ENCODE assay signal across 8 mouse cellular contexts in genomic region chr8:126601325-126601724, GRCm38 (mm10). TPM values are rescaled to one million over a fixed set of nuclear protein-coding genes. Genes with fewer than 3 reads are reported as not detected.
DNase-seq lines count a peak whose midpoint lies in the region; ATAC-seq and TF ChIP-seq lines count a peak whose summit lies in the region.
"Had no signal": no experiment of that assay in that cellular context is flagged by ENCODE, and none has a peak within 500 bp of the region (broad histone marks: within the 10 kb centered on the region; RNA-seq: fewer than 3 reads in every experiment).

No protein-coding gene starts in this region.

- no peak overlapping the region for H3K4me3 ChIP-seq in kidney, embryonic 15.5 days (replicated peaks)
- no peak overlapping the region for H3K4me3 ChIP-seq in CH12.LX (replicated peaks in 1 of 3; ENCODE audit: low read depth in 2 of 3, low read length in 2 of 3, poor library complexity in 1 of 3)
- H3K4me3 ChIP-seq in hindbrain, postnatal 0 days (ENCODE audit: low read length): no peak overlapping the region

- TF ChIP-seq CTCF in CH12.LX (conservative IDR thresholded peaks at IDR 0.05 in 1 of 2, IDR thresholded peaks at IDR 0.05 in 1 of 2; ENCODE audit: low read depth in 2 of 2, low read length in 2 of 2): no peak
- TF ChIP-seq CTCF in hindbrain, postnatal 0 days (IDR thresholded peaks at IDR 0.05; ENCODE audit: low read depth): no peak

- WGBS in kidney, embryonic 15.5 days: 54% methylated on average over 5 of the region's 5 CpGs
- WGBS in hindbrain, postnatal 0 days: 15% methylated on average over 5 of the region's 5 CpGs

- peak overlapping the region; percentile 94 for H3K27ac ChIP-seq in kidney, embryonic 15.5 days
- peak overlapping the region; percentile 62 for H3K27ac ChIP-seq in CH12.LX (ENCODE audit: insufficient read depth, low read depth)
- H3K27ac ChIP-seq in hindbrain, postnatal 0 days: 0 out of 2 replicates have a peak overlapping the region, but pooled peaks have one; percentile 45

- no peak; the same call in none of the 2 replicates for TF ChIP-seq EP300 in CH12.LX (IDR thresholded peaks at IDR 0.05; ENCODE audit: low read length)

- dilution Hi-C loops in CH12.LX (cut with MboI; ENCODE audit: extremely low pct_ligation_motif_present, extremely low pct_unique_long_range_greater_than_20kb, low sequenced_read_pairs): no loop called here

- H3K9me3 ChIP-seq in kidney, embryonic 15.5 days (replicated peaks): no peaks in the 10 kb centered on the region
- H3K9me3 ChIP-seq in CH12.LX (replicated peaks; ENCODE audit: low read length): peaks cover 4% of the 10 kb centered on the region
- H3K9me3 ChIP-seq in hindbrain, postnatal 0 days (ENCODE audit: low read length): no peaks in the 10 kb centered on the region

- H3K9ac ChIP-seq in kidney, embryonic 15.5 days: no peak overlapping the region
- no peak overlapping the region for H3K9ac ChIP-seq in CH12.LX (ENCODE audit: insufficient read depth, low read depth)
- H3K9ac ChIP-seq in hindbrain, postnatal 0 days (replicated peaks; ENCODE audit: low read length): no peak overlapping the region

- H3K4me1 ChIP-seq in kidney, embryonic 15.5 days: peaks cover 72% of the 10 kb centered on the region
- H3K4me1 ChIP-seq in CH12.LX (ENCODE audit: control insufficient read depth in 1 of 2, insufficient read depth in 2 of 2): peaks cover 24 to 69% of the 10 kb centered on the region in 2 experiments
- H3K4me1 ChIP-seq in hindbrain, postnatal 0 days (ENCODE audit: insufficient read depth, low read length): peaks cover 28% of the 10 kb centered on the region

- DNase-seq in kidney, adult 11 months: no peak
- DNase-seq in CH12.LX (ENCODE audit: extremely low read depth): peak; percentile 81
- DNase-seq in ZHBTc4 (ENCODE audit: low read depth, low spot score): peak; percentile 68
- no peak for DNase-seq in hindbrain, postnatal 0 days (ENCODE audit: low spot score)
- DNase-seq in embryo, embryonic 10.5 days (ENCODE audit: low spot score): no peak
- DNase-seq in urinary bladder, postnatal 36 days (ENCODE audit: low spot score in 2 of 2): no peak
- DNase-seq: thymus, postnatal 36 days had no signal

- TF ChIP-seq RAD21 in CH12.LX (IDR thresholded peaks at IDR 0.05; ENCODE audit: low read depth, low read length): no peak; the same call in 1 of the 2 replicates

- no peak overlapping the region for H3K4me2 ChIP-seq in kidney, embryonic 15.5 days
- peak overlapping the region; percentile 74 for H3K4me2 ChIP-seq in CH12.LX (ENCODE audit: insufficient read depth, low read depth, poor library complexity, severe bottlenecking)
- H3K4me2 ChIP-seq in hindbrain, postnatal 0 days (ENCODE audit: low read depth, low read length): no peak overlapping the region

- TF ChIP-seq POLR2A in CH12.LX (IDR thresholded peaks at IDR 0.05; ENCODE audit: low read depth, low read length): 0 out of 2 replicates have a peak, but pooled peaks have one; percentile 16

- no peaks in the 10 kb centered on the region for H3K79me2 ChIP-seq in CH12.LX (replicated peaks; ENCODE audit: control insufficient read depth, extremely low read depth, insufficient read depth, poor library complexity, severe bottlenecking)

- in situ Hi-C loops in CH12.LX (cut with MboI; ENCODE audit: low pct_ligation_motif_present, low pct_unique_long_range_greater_than_20kb, low sequenced_read_pairs): no loop called here

- H3K27me3 ChIP-seq in kidney, embryonic 15.5 days: no peaks in the 10 kb centered on the region
- no peaks in the 10 kb centered on the region for H3K27me3 ChIP-seq in CH12.LX (replicated peaks)
- no peaks in the 10 kb centered on the region for H3K27me3 ChIP-seq in hindbrain, postnatal 0 days (ENCODE audit: insufficient read depth, low read length)

- no peak for ATAC-seq in kidney, embryonic 15.5 days (replicated peaks; ENCODE audit: low FRiP score)
- no peak for ATAC-seq in hindbrain, postnatal 0 days

- H3K36me3 ChIP-seq in kidney, embryonic 15.5 days: no peaks in the 10 kb centered on the region
- H3K36me3 ChIP-seq in CH12.LX (replicated peaks in 1 of 2; ENCODE audit: control insufficient read depth in 1 of 2, insufficient read depth in 1 of 2, low read length in 1 of 2): no peaks in the 10 kb centered on the region
- H3K36me3 ChIP-seq in hindbrain, postnatal 0 days (ENCODE audit: insufficient read depth, low read length): no peaks in the 10 kb centered on the region

TF ChIP-seq in CH12.LX, 34 proteins besides CTCF, POLR2A, EP300 and RAD21:
- TF ChIP-seq BHLHE40 (IDR thresholded peaks at IDR 0.05; ENCODE audit: low read depth, low read length) (peak; percentile 46), JUND (conservative IDR thresholded peaks at IDR 0.05; ENCODE audit: low read depth, low read length) (no peak), E2F4 (IDR thresholded peaks at IDR 0.05; ENCODE audit: insufficient replicate concordance, low read depth, low read length) (no peak), USF1 (IDR thresholded peaks at IDR 0.05; ENCODE audit: low read depth, low read length) (no peak), ETS1 (conservative IDR thresholded peaks at IDR 0.05; ENCODE audit: low read depth, low read length) (peak; percentile 53), IRF4 (IDR thresholded peaks at IDR 0.05; ENCODE audit: low read depth, low read length) (0 out of 2 replicates have a peak, but pooled peaks have one; percentile 7), MAZ (IDR thresholded peaks at IDR 0.05; ENCODE audit: low read depth, low read length) (no peak), POLR2AphosphoS2 (IDR thresholded peaks at IDR 0.05; ENCODE audit: low read depth, low read length) (no peak), MAFK (IDR thresholded peaks at IDR 0.05; ENCODE audit: insufficient replicate concordance, low read length) (no peak), MXI1 (IDR thresholded peaks at IDR 0.05; ENCODE audit: low read depth, low read length) (peak; percentile 6; the same call in 1 of the 2 replicates), TBP (conservative IDR thresholded peaks at IDR 0.05; ENCODE audit: low read depth, low read length) (no peak; the same call in 1 of the 2 replicates), SIN3A (IDR thresholded peaks at IDR 0.05; ENCODE audit: low read length) (no peak), MEF2A (IDR thresholded peaks at IDR 0.05; ENCODE audit: borderline replicate concordance, low read depth, low read length) (no peak), KAT2A (IDR thresholded peaks at IDR 0.05; ENCODE audit: insufficient replicate concordance, low read length) (no peak), CHD2 (IDR thresholded peaks at IDR 0.05; ENCODE audit: low read length) (no peak), USF2 (conservative IDR thresholded peaks at IDR 0.05; ENCODE audit: low read depth, low read length) (no peak), ELF1 (IDR thresholded peaks at IDR 0.05; ENCODE audit: low read depth, low read length) (peak; percentile 49), TCF12 (IDR thresholded peaks at IDR 0.05; ENCODE audit: low read depth, low read length) (peak; percentile 75), NELFE (IDR thresholded peaks at IDR 0.05; ENCODE audit: low read depth, low read length) (no peak), MYC (IDR thresholded peaks at IDR 0.05; ENCODE audit: low read depth, low read length) (no peak), UBTF (IDR thresholded peaks at IDR 0.05; ENCODE audit: low read depth, low read length) (no peak), GABPA (IDR thresholded peaks at IDR 0.05; ENCODE audit: insufficient replicate concordance, low read depth, low read length) (no peak)
TF ChIP-seq in CH12.LX: peak in this region for 6.

RNA-seq across cellular contexts. Expression of gene Irf2bp2, which starts 7.5 kb away (rescaled TPM):
- polyA plus RNA-seq in kidney, embryonic 15.5 days (2015; fragmentation: Nextera tagmentation; extraction: Ambion mirVana): 12.3 and 13.3 TPM in 2 replicates
- total RNA-seq in CH12.LX (2012; rRNA removed) (20.2 and 28.6 TPM in 2 replicates), CH12.LX (2014; rRNA removed) (30.3 and 31.2 TPM in 2 replicates)
- polyA plus RNA-seq in CH12.LX (2012; ENCODE audit: insufficient read length, low read depth): 17.8 and 19.9 TPM in 2 replicates
- total RNA-seq in hindbrain, postnatal 0 days (2014; rRNA removed): 91.5 and 99.1 TPM in 2 replicates
- 10.2 and 11.4 TPM in 2 replicates for polyA plus RNA-seq in hindbrain, postnatal 0 days (2015; fragmentation: Nextera tagmentation; extraction: Ambion mirVana)

Comparison
In these comparisons a context has a peak if more than half of its experiments do, and no peak if none do; other contexts are left out.
1. DNase-seq: peak in CH12.LX (single experiment) and ZHBTc4 (single experiment); none in kidney, adult 11 months (single experiment), hindbrain, postnatal 0 days (single experiment), embryo, embryonic 10.5 days (single experiment) and urinary bladder, postnatal 36 days (0 of 2).
2. Peak in every context shown above with its lines, with median percentiles within 50 percentile points of each other: H3K27ac ChIP-seq.